Mouse (Mus musculus) 3134 (cell line): ENCODE measurements around the gene Olfr24.
A peak's percentile ranks its signal among the peaks of the same experiment; 100 is the strongest.
"Not testable (repeated sequence)": the region's sequence is repeated elsewhere in the genome, so short reads cannot be mapped to it uniquely, and the experiment has no call there.

ENCODE experiments used
- DNase-seq: peaks from one replicate; pipeline ENCODE4 v3.0.0-alpha.2; 2011; ENCODE audit warnings: low spot score; ENCODE audit not compliant: insufficient read length; ENCODE audit errors: extremely low read depth

The Olfr24 gene

GRCm38 (mm10) chr9:18763896-18764295 is at the start of gene Olfr24:
TSS of gene Olfr24 (minus strand) at chr9:18763996.
- DNase-seq: no peak

GRCm38 (mm10) chr9:18785316-18785715 is 21.5 kb upstream of the Olfr24 start:
- DNase-seq: no peak

- DNase-seq: peak; percentile 6
Observed at GRCm38 (mm10) chr9:18779476-18779875, 15.7 kb upstream of the Olfr24 start.

- no peak for DNase-seq
Observed at GRCm38 (mm10) chr9:18778981-18779380, 15.2 kb upstream of the Olfr24 start.

- no peak for DNase-seq
Observed at GRCm38 (mm10) chr9:18755595-18755994, 8.2 kb downstream of the Olfr24 start.

- DNase-seq: peak; percentile 1
Observed at GRCm38 (mm10) chr9:18744639-18745038, 19.2 kb downstream of the Olfr24 start.

- not testable (repeated sequence) for DNase-seq
Observed at GRCm38 (mm10) chr9:18734177-18734576, 29.6 kb downstream of the Olfr24 start.

- no peak for DNase-seq
Observed at GRCm38 (mm10) chr9:18722712-18723099, 41.1 kb downstream of the Olfr24 start.

- no peak for DNase-seq
Observed at GRCm38 (mm10) chr9:18721931-18722711, 41.7 kb downstream of the Olfr24 start.

GRCm38 (mm10) chr9:18721011-18721410 is 42.8 kb downstream of the Olfr24 start:
- no peak for DNase-seq

GRCm38 (mm10) chr9:18705628-18706027 is 58.2 kb downstream of the Olfr24 start:
- no peak for DNase-seq
